Mouse (Mus musculus) kidney, adult 9 months (tissue): ENCODE measurements at regions not wholly inside any gene's neighbourhood (a gene's known extent, or its start where the extent isn't known, plus 50 kb on each side); places are given as distances from the start of the nearest gene placed in this dataset.
"Not testable (repeated sequence)": the region's sequence is repeated elsewhere in the genome, so short reads cannot be mapped to it uniquely, and the experiment has no call there.

ENCODE experiments used
- DNase-seq: peaks from one replicate; pipeline ENCODE4 v3.0.0; 2022

GRCm38 (mm10) chr15:96031085-96031780, 240.6 kb downstream of the Ano6 start:
- no peak for DNase-seq

GRCm38 (mm10) chr15:96035273-96035672, 244.6 kb downstream of the Ano6 start:
- no peak for DNase-seq

DNA sequence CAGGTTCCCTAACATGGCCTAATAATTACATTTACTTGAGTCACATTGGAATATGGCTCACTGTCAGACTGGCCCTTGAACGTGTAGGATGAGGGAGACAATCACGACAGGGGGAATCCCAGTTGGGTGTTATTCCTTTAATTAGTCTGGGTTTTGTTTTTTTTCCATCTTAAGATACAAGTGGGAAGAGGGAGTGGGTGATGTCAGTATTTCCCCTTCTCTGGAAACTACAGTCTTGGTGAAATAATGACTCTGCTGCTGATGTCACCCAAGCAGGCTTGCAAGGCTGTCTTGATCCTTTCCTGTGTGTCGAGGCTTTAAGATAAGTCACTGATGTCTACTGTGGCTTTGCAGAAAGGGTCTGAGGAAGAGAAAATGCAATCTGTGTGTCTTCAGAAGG, 241.8 kb upstream of the Arid2 start:
- no peak for DNase-seq

DNA sequence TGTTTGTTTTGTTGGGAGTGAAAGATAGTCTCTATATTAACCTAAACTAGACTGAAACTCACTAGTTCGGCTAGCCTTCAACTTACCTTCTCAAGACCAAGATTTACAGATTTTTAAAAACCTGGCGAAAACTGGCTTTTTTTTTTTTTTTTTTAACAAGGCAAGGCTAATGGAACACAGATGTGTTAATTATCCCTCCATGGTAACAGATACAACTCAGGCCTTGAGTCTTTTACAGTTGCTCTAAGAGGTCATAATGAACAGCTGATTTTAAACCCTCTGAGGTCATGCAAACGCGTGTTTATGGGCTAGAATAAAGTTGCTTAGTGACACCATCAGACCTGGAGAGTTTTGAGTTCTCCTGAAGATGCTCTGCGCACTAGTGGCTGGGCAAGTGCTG, 240.7 kb upstream of the Arid2 start:
- no peak for DNase-seq

GRCm38 (mm10) chr15:96050416-96050815, 236.9 kb upstream of the Arid2 start:
- no peak for DNase-seq

- no peak for DNase-seq
Measured at GRCm38 (mm10) chr15:96052586-96052985, 234.7 kb upstream of the Arid2 start.

DNA sequence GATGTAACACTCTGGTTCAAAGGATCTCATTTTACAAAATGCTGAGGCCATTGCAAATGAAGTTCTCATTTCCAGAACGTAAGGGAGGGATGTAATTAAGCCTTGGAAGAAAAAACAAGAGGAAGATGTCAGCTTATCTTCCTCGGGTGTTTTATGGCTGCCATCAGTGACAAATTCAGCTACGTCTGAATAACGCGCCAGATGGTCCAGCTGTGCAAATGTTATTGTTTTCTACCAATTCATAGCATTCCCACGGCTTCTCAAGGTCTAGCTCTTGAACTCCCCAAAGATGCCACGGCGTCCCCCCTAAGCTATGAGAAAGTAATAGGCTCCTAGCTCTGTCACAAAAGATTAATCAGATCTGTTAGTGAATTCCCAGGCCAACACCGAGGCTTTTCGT, 232.0 kb upstream of the Arid2 start:
- no peak for DNase-seq

- DNase-seq: no peak
Measured at GRCm38 (mm10) chr15:96055796-96056473, 231.4 kb upstream of the Arid2 start.

DNA sequence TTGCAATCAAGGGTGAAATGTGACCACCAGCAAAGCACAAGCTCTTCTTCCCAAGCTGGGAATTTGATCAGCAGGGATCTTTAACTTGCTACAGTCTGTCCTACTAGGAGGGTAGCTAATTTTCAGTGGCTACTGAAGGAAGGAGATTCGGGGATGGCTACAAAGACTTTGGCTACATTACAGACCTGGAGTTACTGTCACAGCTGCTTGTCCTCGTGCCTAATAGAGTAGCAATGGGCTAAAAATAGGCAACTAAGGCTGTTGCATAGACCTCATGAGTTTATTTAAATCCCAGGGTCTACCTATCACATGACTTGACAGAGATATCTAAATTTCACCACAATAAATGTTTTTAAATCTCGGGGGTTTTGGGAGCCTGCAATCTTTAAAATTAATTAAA, 227.7 kb upstream of the Arid2 start:
- no peak for DNase-seq

DNA sequence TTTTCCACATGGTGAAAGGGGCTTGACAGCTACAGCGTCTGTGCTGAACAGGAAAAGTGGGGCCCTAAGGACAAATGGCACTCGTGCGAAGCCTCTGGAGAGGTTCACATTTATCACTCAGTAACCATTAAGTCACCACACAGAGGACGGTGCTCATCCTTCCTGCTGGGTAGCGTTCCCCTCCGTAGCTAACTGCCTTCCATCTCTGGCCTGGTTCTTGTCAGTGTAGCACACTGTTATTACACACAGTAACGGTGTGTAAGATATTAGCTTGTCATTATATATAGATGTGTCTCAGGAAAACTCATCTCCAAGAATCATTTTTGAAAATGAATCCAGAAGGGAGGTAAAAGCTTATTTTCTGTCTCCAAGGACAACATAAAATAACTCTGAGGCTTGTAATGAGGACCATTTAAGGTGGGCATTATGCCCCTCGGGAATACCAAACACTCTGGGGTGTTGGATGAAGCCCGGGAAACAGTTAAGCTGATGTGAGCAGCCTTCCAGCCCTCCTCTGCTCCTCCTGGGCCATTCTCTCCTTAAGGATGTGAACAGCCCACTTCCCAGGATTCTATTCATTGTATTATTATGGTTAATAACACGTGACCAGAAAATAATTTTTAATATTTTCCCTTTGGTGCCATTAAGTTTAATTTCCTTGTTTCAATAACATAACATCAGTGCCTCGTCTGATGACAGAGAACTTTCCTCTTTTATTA, 222.7 kb upstream of the Arid2 start:
- DNase-seq: no peak

GRCm38 (mm10) chr15:96075615-96076014, 211.7 kb upstream of the Arid2 start:
- DNase-seq: no peak

- DNase-seq: no peak
Measured at GRCm38 (mm10) chr15:96077756-96078155, 209.6 kb upstream of the Arid2 start.

DNA sequence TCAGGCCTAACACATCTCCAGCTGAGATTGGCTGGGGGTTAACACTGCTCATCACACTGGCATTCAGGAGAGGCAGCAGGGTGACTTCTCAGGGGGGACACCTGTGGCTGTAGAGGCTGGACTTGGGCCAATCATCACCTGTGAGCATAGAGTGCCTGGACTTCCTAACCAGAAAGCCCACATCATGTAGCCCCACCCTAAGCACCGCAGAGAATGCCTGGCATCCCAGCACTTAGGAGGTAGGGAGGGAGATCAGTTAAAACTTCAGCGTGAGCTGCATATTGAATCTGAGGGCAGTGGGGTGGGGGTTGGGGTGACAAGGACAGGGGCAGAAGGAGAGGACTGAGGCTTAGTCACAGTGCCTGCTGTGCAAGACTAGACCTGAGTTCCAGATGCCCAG, 208.7 kb upstream of the Arid2 start:
- no peak for DNase-seq

GRCm38 (mm10) chr15:96089676-96090075, 197.6 kb upstream of the Arid2 start:
- DNase-seq: no peak

DNA sequence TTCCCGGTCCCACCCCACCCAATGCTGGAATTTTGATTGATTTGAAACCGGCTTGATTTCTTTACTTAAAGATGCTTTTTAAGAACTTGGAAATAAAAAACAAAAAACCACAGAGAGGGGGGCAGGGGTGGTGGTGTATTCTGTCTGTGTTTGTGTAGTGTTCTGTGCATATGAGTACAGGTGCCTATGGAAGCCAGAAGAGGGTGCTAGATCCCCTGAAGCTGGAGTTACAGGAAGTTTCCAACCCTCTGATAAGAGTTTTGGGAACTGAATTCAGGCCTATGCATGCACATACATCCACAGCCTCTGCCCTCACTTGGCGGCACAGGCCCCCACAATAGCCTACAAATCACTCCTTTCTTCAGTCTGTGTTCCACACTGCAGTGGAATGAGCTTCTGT, 190.9 kb upstream of the Arid2 start:
- no peak for DNase-seq

DNA sequence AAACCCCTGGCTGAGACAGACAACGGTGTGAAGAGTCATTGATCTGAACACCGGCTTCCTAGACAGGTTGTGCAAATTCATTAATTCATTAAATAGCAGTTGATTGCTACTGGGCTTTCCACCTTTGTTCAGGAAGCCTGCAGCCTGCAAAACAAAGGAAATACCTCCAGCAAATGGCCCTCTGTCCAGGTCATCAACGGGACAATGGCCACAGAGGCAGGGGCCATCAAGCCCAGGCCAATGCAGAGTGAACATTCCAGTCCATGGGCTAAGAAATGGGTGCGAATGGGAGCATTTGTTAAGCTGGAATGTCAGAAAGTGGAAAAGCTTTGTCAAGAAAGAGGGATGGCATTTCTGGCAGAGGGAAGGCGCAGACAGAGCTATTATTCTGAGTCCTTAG, 188.5 kb upstream of the Arid2 start:
- DNase-seq: no peak

DNA sequence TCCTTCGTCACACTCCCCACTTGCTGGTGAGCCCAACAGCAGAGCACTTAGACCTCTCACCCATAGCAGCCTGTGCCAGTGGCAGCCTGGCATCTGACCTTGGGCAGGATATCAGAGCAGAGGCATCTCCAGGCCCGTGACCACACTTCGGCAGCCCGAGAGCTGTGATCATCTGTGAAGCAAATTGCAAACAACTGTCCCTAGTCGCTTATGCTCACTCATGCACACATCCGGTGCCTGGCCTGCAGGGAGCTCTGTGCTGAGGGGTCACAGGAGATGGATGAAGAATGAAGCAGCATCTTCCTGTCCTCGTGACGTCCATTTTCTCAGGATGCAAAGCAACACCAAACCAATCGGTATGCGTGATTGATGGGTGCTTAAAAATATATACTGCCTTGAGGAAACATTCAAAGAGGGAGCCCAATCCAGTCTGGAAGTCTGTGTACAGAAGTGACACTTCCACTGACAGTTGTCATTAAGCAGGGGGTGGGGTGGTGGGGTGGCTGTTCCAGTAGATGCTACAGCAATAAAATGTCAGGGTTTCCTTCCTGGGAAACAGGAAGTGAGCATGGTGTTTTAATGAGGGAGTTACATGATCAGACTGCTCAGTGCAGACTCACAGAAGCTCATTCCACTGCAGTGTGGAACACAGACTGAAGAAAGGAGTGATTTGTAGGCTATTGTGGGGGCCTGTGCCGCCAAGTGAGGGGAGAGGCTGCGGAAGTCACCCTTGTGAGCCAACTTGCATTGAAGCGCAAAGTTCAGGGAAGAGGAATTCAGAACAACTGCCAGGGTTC, 187.3 kb upstream of the Arid2 start:
- not testable (repeated sequence) for DNase-seq

DNA sequence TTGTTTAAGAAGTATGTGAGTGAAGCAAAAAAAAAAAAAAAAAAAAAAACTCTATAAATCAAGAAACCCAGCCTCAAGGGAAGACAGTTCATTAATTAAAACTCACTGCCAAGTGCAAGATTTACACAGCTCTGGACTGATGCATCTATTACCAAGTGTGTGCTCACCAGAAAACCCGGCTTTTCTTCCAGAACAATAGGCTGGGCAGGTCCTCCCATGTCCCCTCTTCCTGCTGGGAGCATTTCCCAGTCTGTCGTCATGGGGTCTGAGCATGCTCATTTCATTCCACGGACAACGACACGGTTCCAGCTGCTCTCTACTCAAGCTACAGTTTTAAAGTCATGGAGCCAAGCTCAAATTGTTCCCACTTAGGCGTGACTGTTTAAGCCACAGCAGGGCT, 183.6 kb upstream of the Arid2 start:
- peak; percentile 3 for DNase-seq

- no peak for DNase-seq
Measured at GRCm38 (mm10) chr15:96107503-96107902, 179.8 kb upstream of the Arid2 start.

- DNase-seq: no peak
Measured at GRCm38 (mm10) chr15:96113091-96113490, 174.2 kb upstream of the Arid2 start.

DNA sequence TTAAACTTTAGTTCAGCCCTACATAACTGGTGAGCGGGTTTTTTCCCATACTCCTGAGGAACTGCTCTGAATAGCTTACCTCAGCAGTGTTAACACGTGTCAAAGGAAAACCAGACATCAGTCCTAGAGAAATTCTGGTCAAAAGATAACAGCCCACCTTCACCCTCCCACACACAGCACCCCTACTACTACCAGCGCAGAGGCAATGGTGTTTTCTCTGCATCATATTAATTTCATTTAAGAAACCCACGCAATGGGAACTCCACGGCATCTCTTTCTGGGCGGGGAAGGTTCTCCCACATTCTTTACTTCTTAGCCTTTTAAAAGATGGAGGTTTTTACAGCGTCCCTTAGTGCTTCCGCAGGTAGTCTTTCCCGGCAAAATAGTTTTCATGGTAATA, 172.7 kb upstream of the Arid2 start:
- DNase-seq: no peak

GRCm38 (mm10) chr15:96115196-96115595, 172.1 kb upstream of the Arid2 start:
- DNase-seq: no peak

GRCm38 (mm10) chr15:96119240-96119639, 168.1 kb upstream of the Arid2 start:
- no peak for DNase-seq
